Comparison of ENCODE assay signal across 44 mouse cellular contexts in genomic region chr16:43645879-43646278, GRCm38 (mm10). TPM values are rescaled to one million over a fixed set of nuclear protein-coding genes. Genes with fewer than 3 reads are reported as not detected.
"Had no signal": no experiment of that assay in that cellular context is flagged by ENCODE, and none has a peak within 500 bp of the region (broad histone marks: within the 10 kb centered on the region; RNA-seq: fewer than 3 reads in every experiment).

No protein-coding gene starts in this region.

- H3K9ac ChIP-seq: limb, embryonic 12.5 days; limb, embryonic 13.5 days; limb, embryonic 15.5 days; liver, embryonic 12.5 days; liver, embryonic 13.5 days; liver, embryonic 14.5 days; liver, embryonic 15.5 days; liver, postnatal 0 days; lung, embryonic 14.5 days; lung, embryonic 15.5 days; midbrain, embryonic 12.5 days; midbrain, embryonic 13.5 days had no signal

- DNase-seq: left cerebral cortex, postnatal 4 days; liver; liver, embryonic 13.5 days; liver, postnatal 0 days; lung, adult 18-20 months; lung, adult 2 months; lung, embryonic 14.5 days; lung, postnatal 10 days; lung, postnatal 14 days; lung, postnatal 36 days; lung, postnatal 4 days; midbrain, embryonic 14.5 days had no signal

- H3K27me3 ChIP-seq: limb, embryonic 12.5 days; limb, embryonic 13.5 days; limb, embryonic 15.5 days; liver, embryonic 12.5 days; liver, embryonic 13.5 days; liver, embryonic 15.5 days; lung, embryonic 15.5 days; megakaryocyte, embryonic 14.5 days; midbrain, embryonic 12.5 days; midbrain, embryonic 13.5 days had no signal

- ATAC-seq: liver, embryonic 12.5 days; liver, postnatal 0 days; lung, postnatal 0 days; midbrain, embryonic 13.5 days; midbrain, embryonic 16.5 days had no signal

- H3K27ac ChIP-seq: limb, embryonic 10.5 days; limb, embryonic 12.5 days; limb, embryonic 13.5 days; limb, embryonic 15.5 days; liver, embryonic 12.5 days; liver, embryonic 13.5 days; liver, embryonic 14.5 days; liver, embryonic 15.5 days; lung, embryonic 15.5 days; macrophage; midbrain, embryonic 10.5 days; midbrain, embryonic 12.5 days; midbrain, embryonic 13.5 days had no signal

- H3K4me1 ChIP-seq: limb, embryonic 10.5 days; limb, embryonic 12.5 days; limb, embryonic 13.5 days; limb, embryonic 15.5 days; liver, embryonic 12.5 days; liver, embryonic 13.5 days; liver, embryonic 15.5 days; lung, embryonic 15.5 days; midbrain, embryonic 10.5 days; midbrain, embryonic 12.5 days; midbrain, embryonic 13.5 days had no signal

- H3K36me3 ChIP-seq: limb, embryonic 10.5 days; limb, embryonic 12.5 days; limb, embryonic 13.5 days; limb, embryonic 15.5 days; liver, embryonic 12.5 days; liver, embryonic 13.5 days; liver, embryonic 15.5 days; lung, embryonic 15.5 days; midbrain, embryonic 10.5 days; midbrain, embryonic 12.5 days had no signal

- H3K4me2 ChIP-seq: limb, embryonic 12.5 days; limb, embryonic 13.5 days; limb, embryonic 15.5 days; liver, embryonic 11.5 days; liver, embryonic 12.5 days; liver, embryonic 13.5 days; liver, embryonic 15.5 days; lung, embryonic 14.5 days; lung, embryonic 15.5 days; midbrain, embryonic 12.5 days; midbrain, embryonic 13.5 days had no signal

- H3K9me3 ChIP-seq: limb, embryonic 10.5 days; limb, embryonic 12.5 days; limb, embryonic 13.5 days; limb, embryonic 15.5 days; liver, embryonic 12.5 days; liver, embryonic 13.5 days; liver, embryonic 15.5 days; lung, embryonic 15.5 days; megakaryocyte, embryonic 14.5 days; midbrain, embryonic 10.5 days; midbrain, embryonic 12.5 days; midbrain, embryonic 13.5 days had no signal

- H3K4me3 ChIP-seq: limb, embryonic 10.5 days; limb, embryonic 12.5 days; limb, embryonic 13.5 days; limb, embryonic 15.5 days; liver, embryonic 12.5 days; liver, embryonic 13.5 days; liver, embryonic 15.5 days; lung, embryonic 15.5 days; megakaryocyte, embryonic 14.5 days; midbrain, embryonic 10.5 days; midbrain, embryonic 12.5 days; midbrain, embryonic 13.5 days; myocyte had no signal

RNA-seq across cellular contexts. Expression of gene Tigit, which starts 18.1 kb away (rescaled TPM):
- total RNA-seq: left cerebral cortex, adult 18-20 months; left cerebral cortex, adult 8-10 months; left cerebral cortex, postnatal 10 days; left cerebral cortex, postnatal 14 days; left cerebral cortex, postnatal 25 days; left cerebral cortex, postnatal 36 days; left cerebral cortex, postnatal 4 days; liver, adult 2 months; megakaryocyte progenitor cell, adult 5-6 weeks; megakaryocyte-erythroid progenitor cell, adult 5-6 weeks; midbrain, postnatal 0 days had no signal
- polyA plus RNA-seq: limb, embryonic 10.5 days; limb, embryonic 11.5 days; limb, embryonic 12.5 days; limb, embryonic 13.5 days; limb, embryonic 14.5 days; limb, embryonic 15.5 days; liver, embryonic 11.5 days; liver, embryonic 12.5 days; liver, embryonic 13.5 days; liver, embryonic 14.5 days; liver, embryonic 15.5 days; liver, embryonic 16.5 days; lung, embryonic 14.5 days; lung, embryonic 16.5 days; lung, postnatal 0 days; macrophage; midbrain, embryonic 10.5 days; midbrain, embryonic 13.5 days; midbrain, embryonic 14.5 days; midbrain, embryonic 16.5 days; neural tube, embryonic 11.5 days had no signal
